Mouse (Mus musculus) layer of hippocampus, postnatal 25 days (tissue): ENCODE measurements around the gene Gm15091. TPM values are rescaled to one million over a fixed set of nuclear protein-coding genes. Genes with fewer than 3 reads are reported as not detected.
"Not testable (repeated sequence)": the region's sequence is repeated elsewhere in the genome, so short reads cannot be mapped to it uniquely, and the experiment has no call there.

Experiments used
- DNase-seq, 2 experiments: peaks; one replicate each; pipeline ENCODE4 v3.0.0; 2022; ENCODE audit warnings: mixed read lengths in 2 of 2, low spot score in 1 of 2; ENCODE audit errors: extremely low spot score in 1 of 2
- total RNA-seq, 2 experiments: library from RNA; stranded (reverse); gene quantifications; 2 replicates each; pipeline ENCODE4 v1.2.3; 2021

Gene Gm15091
- not detected for total RNA-seq

DNA sequence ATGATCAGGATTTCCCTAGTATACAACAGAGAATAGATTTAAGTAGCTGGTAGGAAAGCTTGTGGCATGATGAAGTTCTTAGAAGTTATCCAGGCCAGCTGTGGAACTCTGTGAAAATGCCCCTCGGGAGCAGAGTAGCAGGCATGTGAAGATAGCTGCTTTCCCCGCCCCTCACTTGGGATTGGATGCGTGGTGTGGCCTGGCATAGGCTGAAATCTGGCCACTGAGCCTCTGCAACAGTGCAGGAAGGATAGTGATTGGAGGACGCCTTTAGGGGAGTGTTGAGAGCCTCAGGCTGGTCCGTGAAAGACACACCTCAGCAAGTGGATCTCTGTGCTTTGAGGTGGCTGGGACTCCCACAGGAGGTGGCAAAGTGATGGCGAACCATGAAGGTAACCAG lies at the start of gene Gm15091:
Gene Gm15091, plus strand, starts transcription at position 301 of the 400 bp plus-strand sequence.
- not testable (repeated sequence) for DNase-seq

Other genes with a start within 250 kb of the Gm15091 start
- gene Gm15097, start 157.2 kb upstream of the Gm15091 start, total RNA-seq = not detected